Mouse (Mus musculus) hindbrain, embryonic 15.5 days (tissue): ENCODE measurements around the gene Lsmem1. TPM values are rescaled to one million over a fixed set of nuclear protein-coding genes. Genes with fewer than 3 reads are reported as not detected.

Experiments
- ATAC-seq: fragments of 200-750 bp; cut with Nextera tagmentation; 2 replicates; pipeline ENCODE4 v1.8.0; 2017; ENCODE audit warnings: low read depth, moderate number of reproducible peaks, moderate TSS enrichment; ENCODE audit not compliant: low FRiP score
- H3K27ac ChIP-seq: fragments of 300-500 bp; sonication (generic); replicated peaks from 2 replicates; pipeline ENCODE4 v1.5.1; 2015; ENCODE audit warnings: mild to moderate bottlenecking, inconsistent platforms
- H3K27me3 ChIP-seq: fragments of 300-500 bp; sonication (generic); 2 replicates; pipeline ENCODE4 v1.6.1; 2015; ENCODE audit warnings: control low read depth, inconsistent platforms
- H3K36me3 ChIP-seq: fragments of 300-500 bp; sonication (generic); 2 replicates; pipeline ENCODE4 v1.6.1; 2015; ENCODE audit warnings: control low read depth, inconsistent platforms
- H3K4me1 ChIP-seq: fragments of 300-500 bp; sonication (generic); replicated peaks from 2 replicates; pipeline ENCODE4 v1.6.1; 2015; ENCODE audit warnings: control low read depth, inconsistent platforms
- H3K4me2 ChIP-seq: fragments of 300-500 bp; sonication (generic); 2 replicates; pipeline ENCODE4 v1.6.1; 2015; ENCODE audit warnings: moderate library complexity, mild to moderate bottlenecking, inconsistent platforms
- H3K4me3 ChIP-seq: fragments of 300-500 bp; sonication (generic); 2 replicates; pipeline ENCODE4 v1.5.1; 2015; ENCODE audit warnings: mild to moderate bottlenecking, inconsistent platforms
- H3K9ac ChIP-seq: fragments of 300-500 bp; sonication (generic); 2 replicates; pipeline ENCODE4 v1.6.1; 2015; ENCODE audit warnings: inconsistent platforms
- H3K9me3 ChIP-seq: fragments of 300-500 bp; sonication (generic); 2 replicates; pipeline ENCODE4 v1.6.1; 2016; ENCODE audit warnings: control low read depth, inconsistent platforms
- WGBS: fragments of 180-500 bp; shearing (Covaris S2); methylation state at CpG from one replicate; pipeline ENCODE4 v1.1.7; 2015; 5-methylcytosine and 5-hydroxymethylcytosine counted together
- polyA plus RNA-seq: library from polyadenylated mRNA; unstranded; fragments of >200 nt; fragmentation: Nextera tagmentation; extraction: Ambion mirVana; gene quantifications from 2 replicates; pipeline ENCODE4 v1.2.1, GENCODE M21; 2015

Gene Lsmem1
- 0.10 TPM in 1 of 2 replicates, not detected in the other for polyA plus RNA-seq

GRCm38 (mm10) chr12:40199302-40199701, at the start of gene Lsmem1:
TSS of gene Lsmem1 (minus strand) at chr12:40199490.
- no peaks in the 10 kb centered on the region for H3K27me3 ChIP-seq
- no peak within 1 kb of the TSS for H3K4me2 ChIP-seq
- ATAC-seq: peak; percentile 66; the same call in 1 of the 2 replicates
- H3K27ac ChIP-seq: no peak within 1 kb of the TSS
- no peak within 1 kb of the TSS for H3K9ac ChIP-seq
- H3K36me3 ChIP-seq: peaks cover 21% of the 10 kb centered on the region
- H3K4me3 ChIP-seq: no peak within 1 kb of the TSS
- WGBS: 83% methylated on average over 8 of the region's 8 CpGs
- no peaks in the 10 kb centered on the region for H3K4me1 ChIP-seq
- H3K9me3 ChIP-seq: no peaks in the 10 kb centered on the region

GRCm38 (mm10) chr12:40248454-40249180, 49.3 kb upstream of the Lsmem1 start, which contains the start of gene Ifrd1:
TSS of gene Ifrd1 (minus strand) at chr12:40248504.
- H3K4me3 ChIP-seq: no peak within 1 kb of the TSS
- H3K27me3 ChIP-seq: no peaks in the 10 kb centered on the region
- no peak for ATAC-seq
- H3K4me1 ChIP-seq: peaks cover 4% of the 10 kb centered on the region; the same call in 1 of the 2 replicates
- WGBS: 82% methylated on average over 5 of the region's 5 CpGs
- H3K36me3 ChIP-seq: no peaks in the 10 kb centered on the region
- H3K9ac ChIP-seq: no peak within 1 kb of the TSS
- H3K9me3 ChIP-seq: no peaks in the 10 kb centered on the region
- no peak within 1 kb of the TSS for H3K27ac ChIP-seq
- no peak within 1 kb of the TSS for H3K4me2 ChIP-seq

- peaks cover 5% of the 10 kb centered on the region; the same call in 1 of the 2 replicates for H3K4me1 ChIP-seq
- 78% methylated on average over 6 of the region's 6 CpGs for WGBS
- no peak overlapping the region for H3K4me2 ChIP-seq
- no peak overlapping the region for H3K27ac ChIP-seq
- H3K36me3 ChIP-seq: no peaks in the 10 kb centered on the region
- H3K27me3 ChIP-seq: no peaks in the 10 kb centered on the region
- H3K9ac ChIP-seq: no peak overlapping the region
- H3K4me3 ChIP-seq: no peak overlapping the region
- H3K9me3 ChIP-seq: no peaks in the 10 kb centered on the region
- ATAC-seq: no peak
Observed at GRCm38 (mm10) chr12:40247976-40248375, 48.7 kb upstream of the Lsmem1 start.

GRCm38 (mm10) chr12:40247384-40247783, 48.1 kb upstream of the Lsmem1 start:
- 86% methylated on average over 4 of the region's 4 CpGs for WGBS
- Histone ChIP-seq H3K4me1 (peaks cover 5% of the 10 kb centered on the region; the same call in 1 of the 2 replicates), H3K9me3 (no peaks in the 10 kb centered on the region), H3K4me3 (no peak overlapping the region), H3K27ac (no peak overlapping the region), H3K36me3 (no peaks in the 10 kb centered on the region), H3K27me3 (no peaks in the 10 kb centered on the region), H3K4me2 (no peak overlapping the region), H3K9ac (no peak overlapping the region)
- ATAC-seq: no peak

GRCm38 (mm10) chr12:40245434-40245970, 46.2 kb upstream of the Lsmem1 start:
- Histone ChIP-seq H3K9ac (no peak overlapping the region), H3K4me1 (peaks cover 5% of the 10 kb centered on the region; the same call in 1 of the 2 replicates), H3K4me3 (no peak overlapping the region), H3K4me2 (no peak overlapping the region), H3K27me3 (no peaks in the 10 kb centered on the region), H3K36me3 (no peaks in the 10 kb centered on the region), H3K9me3 (no peaks in the 10 kb centered on the region), H3K27ac (no peak overlapping the region)
- no peak for ATAC-seq
- 85% methylated on average over 7 of the region's 7 CpGs for WGBS

GRCm38 (mm10) chr12:40244926-40245325, 45.6 kb upstream of the Lsmem1 start:
- Histone ChIP-seq H3K4me2 (no peak overlapping the region), H3K4me1 (peaks cover 5% of the 10 kb centered on the region; the same call in 1 of the 2 replicates), H3K4me3 (no peak overlapping the region), H3K9me3 (no peaks in the 10 kb centered on the region), H3K36me3 (no peaks in the 10 kb centered on the region), H3K27me3 (no peaks in the 10 kb centered on the region), H3K27ac (no peak overlapping the region), H3K9ac (no peak overlapping the region)
- ATAC-seq: no peak
- WGBS: 90% methylated on average over 5 of the region's 5 CpGs

- Histone ChIP-seq H3K9me3 (no peaks in the 10 kb centered on the region), H3K27me3 (no peaks in the 10 kb centered on the region), H3K4me1 (peaks cover 5% of the 10 kb centered on the region; the same call in 1 of the 2 replicates), H3K9ac (no peak overlapping the region), H3K36me3 (no peaks in the 10 kb centered on the region), H3K27ac (no peak overlapping the region), H3K4me3 (no peak overlapping the region), H3K4me2 (peak overlapping the region; percentile 11; the same call in 1 of the 2 replicates)
- 0 out of 2 replicates have a peak, but pooled peaks have one; percentile 48 for ATAC-seq
- WGBS: 47% methylated on average over 11 of the region's 11 CpGs
Observed at GRCm38 (mm10) chr12:40243821-40244221, 44.5 kb upstream of the Lsmem1 start.

GRCm38 (mm10) chr12:40243241-40243640, 44.0 kb upstream of the Lsmem1 start:
- no peak for ATAC-seq
- Histone ChIP-seq H3K36me3 (no peaks in the 10 kb centered on the region), H3K9ac (no peak overlapping the region), H3K4me1 (peaks cover 5% of the 10 kb centered on the region; the same call in 1 of the 2 replicates), H3K27ac (no peak overlapping the region), H3K4me2 (no peak overlapping the region), H3K9me3 (no peaks in the 10 kb centered on the region), H3K4me3 (no peak overlapping the region), H3K27me3 (no peaks in the 10 kb centered on the region)
- WGBS: 60% methylated on average over 4 of the region's 4 CpGs

- ATAC-seq: no peak
- Histone ChIP-seq H3K36me3 (no peaks in the 10 kb centered on the region), H3K27me3 (no peaks in the 10 kb centered on the region), H3K27ac (no peak overlapping the region), H3K4me2 (no peak overlapping the region), H3K4me3 (no peak overlapping the region), H3K9me3 (no peaks in the 10 kb centered on the region), H3K9ac (no peak overlapping the region), H3K4me1 (peaks cover 5% of the 10 kb centered on the region; the same call in 1 of the 2 replicates)
- WGBS: 97% methylated on average over 7 of the region's 7 CpGs
Observed at GRCm38 (mm10) chr12:40239161-40239560, 39.9 kb upstream of the Lsmem1 start.

- no peak overlapping the region for H3K9ac ChIP-seq
- WGBS: 91% methylated on average over 1 of the region's 1 CpGs
- H3K27ac ChIP-seq: no peak overlapping the region
- H3K36me3 ChIP-seq: no peaks in the 10 kb centered on the region
- H3K4me1 ChIP-seq: no peaks in the 10 kb centered on the region
- no peak for ATAC-seq
- H3K4me3 ChIP-seq: no peak overlapping the region
- H3K4me2 ChIP-seq: no peak overlapping the region
- no peaks in the 10 kb centered on the region for H3K27me3 ChIP-seq
- no peaks in the 10 kb centered on the region for H3K9me3 ChIP-seq
Observed at GRCm38 (mm10) chr12:40232231-40232630, 32.9 kb upstream of the Lsmem1 start.

GRCm38 (mm10) chr12:40231632-40232031, 32.3 kb upstream of the Lsmem1 start:
- Histone ChIP-seq H3K27ac (no peak overlapping the region), H3K4me3 (no peak overlapping the region), H3K4me2 (no peak overlapping the region), H3K4me1 (no peaks in the 10 kb centered on the region), H3K9ac (no peak overlapping the region), H3K36me3 (no peaks in the 10 kb centered on the region), H3K27me3 (no peaks in the 10 kb centered on the region), H3K9me3 (no peaks in the 10 kb centered on the region)
- WGBS: 99% methylated on average over 2 of the region's 2 CpGs
- ATAC-seq: no peak

- no peaks in the 10 kb centered on the region for H3K9me3 ChIP-seq
- 96% methylated on average over 9 of the region's 9 CpGs for WGBS
- H3K36me3 ChIP-seq: no peaks in the 10 kb centered on the region
- peaks cover 26% of the 10 kb centered on the region for H3K4me1 ChIP-seq
- no peak overlapping the region for H3K4me2 ChIP-seq
- H3K9ac ChIP-seq: no peak overlapping the region
- no peak overlapping the region for H3K27ac ChIP-seq
- H3K27me3 ChIP-seq: no peaks in the 10 kb centered on the region
- H3K4me3 ChIP-seq: no peak overlapping the region
- ATAC-seq: no peak
Observed at GRCm38 (mm10) chr12:40224171-40224880, 25.0 kb upstream of the Lsmem1 start.
